Comparison of ENCODE assay signal across 15 mouse cellular contexts in genomic region chr2:131840611-131841320, GRCm38 (mm10). TPM values are rescaled to one million over a fixed set of nuclear protein-coding genes. Genes with fewer than 3 reads are reported as not detected.
DNase-seq lines count a peak whose midpoint lies in the region; ATAC-seq and TF ChIP-seq lines count a peak whose summit lies in the region.
"Had no signal": no experiment of that assay in that cellular context is flagged by ENCODE, and none has a peak within 500 bp of the region (broad histone marks: within the 10 kb centered on the region; RNA-seq: fewer than 3 reads in every experiment).

No protein-coding gene starts in this region.

- no peaks in the 10 kb centered on the region for H3K9me3 ChIP-seq in hindbrain, embryonic 14.5 days (ENCODE audit: control insufficient read depth, low read length)
- no peaks in the 10 kb centered on the region for H3K9me3 ChIP-seq in neural tube, embryonic 15.5 days (replicated peaks)
- H3K9me3 ChIP-seq: embryonic facial prominence, embryonic 15.5 days; liver, embryonic 15.5 days had no signal

- no peak for TF ChIP-seq POLR2A in cerebellum, adult 2 months (IDR thresholded peaks at IDR 0.05; ENCODE audit: borderline replicate concordance, insufficient read depth, low read length)

- WGBS in hindbrain, embryonic 14.5 days = 50% methylated on average over 9 of the region's 9 CpGs
- WGBS in neural tube, embryonic 15.5 days = 43% methylated on average over 9 of the region's 9 CpGs
- 37% methylated on average over 9 of the region's 9 CpGs for whole genome bisulfite sequencing in cerebellum, adult 2 months

- ATAC-seq in frontal cortex, adult (ENCODE audit: low TSS enrichment) = peak; percentile 81
- ATAC-seq in hindbrain, embryonic 14.5 days (ENCODE audit: low FRiP score) = no peak
- ATAC-seq in neural tube, embryonic 15.5 days (ENCODE audit: low FRiP score) = peak; percentile 28; the same call in 1 of the 2 replicates
- ATAC-seq in erythroblast, adult 5-6 weeks (replicated peaks; ENCODE audit: low FRiP score, poor library complexity, severe bottlenecking) = no peak

- no peaks in the 10 kb centered on the region for H3K27me3 ChIP-seq in hindbrain, embryonic 14.5 days (ENCODE audit: control insufficient read depth, insufficient read depth, low read length)
- H3K27me3 ChIP-seq in neural tube, embryonic 15.5 days (replicated peaks) = no peaks in the 10 kb centered on the region
- H3K27me3 ChIP-seq in cerebellum, adult 2 months (ENCODE audit: control insufficient read depth, insufficient read depth, low read length) = no peaks in the 10 kb centered on the region
- H3K27me3 ChIP-seq: embryonic facial prominence, embryonic 15.5 days had no signal

- no peak overlapping the region for H3K4me3 ChIP-seq in hindbrain, embryonic 14.5 days (replicated peaks; ENCODE audit: low read length)
- H3K4me3 ChIP-seq in neural tube, embryonic 15.5 days (replicated peaks) = no peak overlapping the region
- H3K4me3 ChIP-seq in cerebellum, adult 2 months (replicated peaks; ENCODE audit: insufficient read depth, low read depth, low read length) = no peak overlapping the region
- H3K4me3 ChIP-seq: embryonic facial prominence, embryonic 15.5 days; liver, embryonic 15.5 days had no signal

- 0 out of 2 replicates have a peak overlapping the region, but pooled peaks have one; percentile 35 for H3K27ac ChIP-seq in hindbrain, embryonic 14.5 days
- H3K27ac ChIP-seq in neural tube, embryonic 15.5 days (replicated peaks) = no peak overlapping the region; the same call in 1 of the 2 replicates
- H3K27ac ChIP-seq in cerebellum, adult 2 months (ENCODE audit: insufficient read depth, low read length) = no peak overlapping the region
- H3K27ac ChIP-seq: embryonic facial prominence, embryonic 15.5 days; liver, embryonic 15.5 days had no signal

- no peak for DNase-seq in frontal cortex, postnatal 14 days (ENCODE audit: low spot score in 2 of 2)
- DNase-seq in kidney, postnatal 4 days = peak; percentile 11 to 15
- DNase-seq in kidney, postnatal 14 days = no peak
- no peak for DNase-seq in hindbrain, embryonic 14.5 days (ENCODE audit: low spot score)
- no peak for DNase-seq in cerebellum, adult 2 months
- DNase-seq: cerebellum, adult 11 months; kidney, adult 11 months; thymus, postnatal 14 days had no signal

- H3K9ac ChIP-seq in hindbrain, embryonic 14.5 days = no peak overlapping the region
- H3K9ac ChIP-seq in neural tube, embryonic 15.5 days (replicated peaks) = no peak overlapping the region
- H3K9ac ChIP-seq: embryonic facial prominence, embryonic 15.5 days; liver, embryonic 15.5 days had no signal

- no peak overlapping the region for H3K4me2 ChIP-seq in hindbrain, embryonic 14.5 days (replicated peaks)
- H3K4me2 ChIP-seq in neural tube, embryonic 15.5 days = no peak overlapping the region
- H3K4me2 ChIP-seq: embryonic facial prominence, embryonic 15.5 days; liver, embryonic 15.5 days had no signal

- no peak for TF ChIP-seq CTCF in cerebellum, adult 2 months (IDR thresholded peaks at IDR 0.05; ENCODE audit: borderline replicate concordance, insufficient read depth, low read depth, low read length)

- H3K4me1 ChIP-seq in hindbrain, embryonic 14.5 days (replicated peaks; ENCODE audit: control insufficient read depth, insufficient read depth, low read length) = peaks cover 8% of the 10 kb centered on the region; the same call in 1 of the 2 replicates
- peaks cover 21% of the 10 kb centered on the region for H3K4me1 ChIP-seq in neural tube, embryonic 15.5 days
- H3K4me1 ChIP-seq in cerebellum, adult 2 months (ENCODE audit: control insufficient read depth, insufficient read depth, low read length) = no peaks in the 10 kb centered on the region
- H3K4me1 ChIP-seq: embryonic facial prominence, embryonic 15.5 days had no signal

- H3K36me3 ChIP-seq in hindbrain, embryonic 14.5 days (replicated peaks; ENCODE audit: control insufficient read depth, insufficient read depth) = no peaks in the 10 kb centered on the region
- H3K36me3 ChIP-seq in neural tube, embryonic 15.5 days = no peaks in the 10 kb centered on the region
- H3K36me3 ChIP-seq: embryonic facial prominence, embryonic 15.5 days; liver, embryonic 15.5 days had no signal

RNA-seq across cellular contexts. Expression of gene Erv3, which starts 18.8 kb away (rescaled TPM):
- 0.07 TPM in 1 of 2 replicates, not detected in the other for polyA plus RNA-seq in hindbrain, embryonic 14.5 days (2014; fragmentation: Nextera tagmentation; extraction: Ambion mirVana)
- not detected in 2 replicates for polyA plus RNA-seq in neural tube, embryonic 15.5 days (2015; fragmentation: Nextera tagmentation; extraction: Ambion mirVana)
- total RNA-seq in erythroblast, adult 5-6 weeks (2015; ENCODE audit: low replicate concordance) = not detected in 2 replicates
- total RNA-seq in erythroblast, adult 5-6 weeks (2017; ENCODE audit: low replicate concordance) = not detected in 2 replicates
- 0.33 and 0.54 TPM in 2 replicates for polyA plus RNA-seq in cerebellum, adult 2 months (2012; rRNA removed)
- total RNA-seq: granulocyte monocyte progenitor cell, adult 5-6 weeks; megakaryocyte, adult 5-6 weeks had no signal
- polyA plus RNA-seq: liver, embryonic 15.5 days had no signal

Comparison
In these comparisons a context has a peak if more than half of its experiments do, and no peak if none do; other contexts are left out.
1. DNase-seq: peak in kidney, postnatal 4 days (2 of 2); none in frontal cortex, postnatal 14 days (0 of 2), kidney, postnatal 14 days (single experiment), hindbrain, embryonic 14.5 days (single experiment) and cerebellum, adult 2 months (0 of 2).
2. ATAC-seq: peak in frontal cortex, adult (single experiment) and neural tube, embryonic 15.5 days (single experiment); none in hindbrain, embryonic 14.5 days (single experiment) and erythroblast, adult 5-6 weeks (single experiment).